In the genomic region with DNA sequence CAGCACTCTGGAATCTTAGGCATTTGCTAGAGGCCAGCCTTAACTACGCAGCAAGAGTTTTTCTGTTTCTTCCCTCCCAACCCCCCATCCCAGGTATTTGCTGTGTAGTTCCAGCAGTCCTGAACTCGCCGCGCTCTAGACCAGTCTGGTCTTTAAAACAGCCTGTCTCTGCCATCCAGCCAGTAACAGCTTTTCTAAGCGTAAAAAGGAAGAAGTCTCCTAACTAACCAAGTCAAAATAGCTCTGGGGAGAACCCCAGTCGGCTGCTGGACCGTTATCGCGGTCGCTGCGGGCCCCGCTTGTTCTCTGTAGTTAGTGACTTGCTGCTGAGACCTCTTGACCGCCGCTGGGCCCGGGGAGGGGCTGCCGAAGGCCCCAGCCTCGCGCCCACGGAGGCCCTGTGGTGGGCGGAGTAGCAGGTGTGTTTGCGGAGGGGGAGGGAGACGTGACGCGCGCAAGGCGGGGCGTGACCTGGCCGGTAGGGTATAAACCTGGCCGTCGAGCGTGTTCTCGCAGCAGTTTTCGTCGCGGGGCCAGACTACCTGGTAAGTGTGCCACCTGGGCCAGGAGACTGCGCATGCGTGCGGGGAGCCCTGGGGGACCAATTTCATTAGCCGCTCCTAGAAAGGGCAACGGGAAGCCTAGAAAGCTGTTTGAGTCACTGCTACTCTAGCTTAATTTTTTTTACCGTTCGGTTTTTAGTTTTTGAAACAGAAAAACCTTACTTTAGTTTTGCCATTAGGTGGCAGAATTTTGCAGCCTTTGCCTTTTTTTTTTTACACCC, we compare ENCODE assay signal across 8 mouse cellular contexts. TPM values are rescaled to one million over a fixed set of nuclear protein-coding genes. Genes with fewer than 3 reads are reported as not detected.
A peak's percentile ranks its signal among the peaks of the same experiment; 100 is the strongest.
DNase-seq lines count a peak whose midpoint lies in the region; ATAC-seq and TF ChIP-seq lines count a peak whose summit lies in the region.

No protein-coding gene starts in this region.

- peak overlapping the region; percentile 82 for H3K9ac ChIP-seq in hindbrain, embryonic 13.5 days

- in situ Hi-C loops in Patski (cut with MboI; ENCODE audit: low pct_unique_long_range_greater_than_20kb): no loop called here

- H3K9me3 ChIP-seq in hindbrain, embryonic 13.5 days: no peaks in the 10 kb centered on the region

- peaks cover 93% of the 10 kb centered on the region for H3K79me2 ChIP-seq in macrophage (ENCODE audit: inconsistent target)

- POLR2A ChIA-PET in Patski (lab: Charles Lee): interaction anchor here (0.7 kb wide), 1 partner anchor 29 kb away, joined by 3 read pairs; no protein-coding TSS in a partner anchor

- 1% methylated on average over 41 of the region's 42 CpGs for WGBS in hindbrain, embryonic 13.5 days
- 4% methylated on average over 38 of the region's 42 CpGs for WGBS in macrophage (ENCODE audit: missing documents)

- no peaks in the 10 kb centered on the region for H3K36me3 ChIP-seq in hindbrain, embryonic 13.5 days
- no peaks in the 10 kb centered on the region for H3K36me3 ChIP-seq in macrophage (ENCODE audit: inconsistent target)

- peak overlapping the region; percentile 52 for H3K4me3 ChIP-seq in hindbrain, embryonic 13.5 days
- peak overlapping the region; percentile 75 for H3K4me3 ChIP-seq in macrophage (ENCODE audit: inconsistent target)

- DNase-seq in Patski (ENCODE audit: low read depth, low spot score): peak; percentile 38
- peak; percentile 91 to 94 for DNase-seq in cerebellum, postnatal 10 days
- DNase-seq in frontal cortex, postnatal 14 days (ENCODE audit: low spot score in 2 of 2): peak; percentile 19 to 20
- DNase-seq in left cerebral cortex, adult 11 months (ENCODE audit: low spot score): peak; percentile 14
- peak; percentile 41 for DNase-seq in retina, postnatal 7 days (ENCODE audit: low read depth, low spot score)
- peak; percentile 38 for DNase-seq in urinary bladder, postnatal 10 days (ENCODE audit: low spot score)

- CTCF ChIA-PET in Patski (lab: Charles Lee): interaction anchor here (0.6 to 2.2 kb wide), 6 partner anchors 14 to 421 kb away, joined by 3 to 9 read pairs (median 4); no protein-coding TSS in a partner anchor

- peaks cover 39% of the 10 kb centered on the region for H3K4me1 ChIP-seq in hindbrain, embryonic 13.5 days (replicated peaks)

- no peaks in the 10 kb centered on the region for H3K27me3 ChIP-seq in Patski
- no peaks in the 10 kb centered on the region for H3K27me3 ChIP-seq in hindbrain, embryonic 13.5 days

- peak; percentile 84 for ATAC-seq in Patski
- ATAC-seq in hindbrain, embryonic 13.5 days (ENCODE audit: low FRiP score): 0 out of 2 replicates have a peak, but pooled peaks have one; percentile 43

- H3K4me2 ChIP-seq in hindbrain, embryonic 13.5 days: peak overlapping the region; percentile 98

- peak overlapping the region; percentile 44; the same call in 1 of the 2 replicates for H3K27ac ChIP-seq in hindbrain, embryonic 13.5 days
- peak overlapping the region; percentile 99 for H3K27ac ChIP-seq in macrophage

- no peak for TF ChIP-seq CTCF in Patski (IDR thresholded peaks at IDR 0.05)

RNA-seq across cellular contexts. Expression of a gene that starts 5.8 kb away (rescaled TPM):
- polyA plus RNA-seq in Patski (2021) (65.0 TPM), macrophage (2018) (137 to 536 TPM (median 493 TPM) in 3 replicates)
- 93.0 and 93.5 TPM in 2 replicates for polyA plus RNA-seq in hindbrain, embryonic 13.5 days (2015; fragmentation: Nextera tagmentation; extraction: Ambion mirVana)
- total RNA-seq in macrophage (2018; cell fraction: chromatin; rRNA removed): 100 to 1,000 TPM in 19 of 26 experiments, 10 to 100 TPM in 7; 23.1 to 410 (median 178) TPM
- 100 to 1,000 TPM; 226 to 709 (median 397) TPM for total RNA-seq in macrophage (2018; cell fraction: cytosol; rRNA removed)
- 100 to 1,000 TPM in 24 of 26 experiments, 10 to 100 TPM in 2; 66.8 to 415 (median 233) TPM for total RNA-seq in macrophage (2018; cell fraction: nucleus; rRNA removed)

RNA-seq across cellular contexts. Expression of a gene that starts 23.6 kb away (rescaled TPM):
- polyA plus RNA-seq in Patski (2021) (not detected), macrophage (2018) (not detected in 3 replicates)
- not detected in 2 replicates for polyA plus RNA-seq in hindbrain, embryonic 13.5 days (2015; fragmentation: Nextera tagmentation; extraction: Ambion mirVana)
- not detected for total RNA-seq in macrophage (2018; cell fraction: chromatin; rRNA removed)
- not detected for total RNA-seq in macrophage (2018; cell fraction: cytosol; rRNA removed)
- total RNA-seq in macrophage (2018; cell fraction: nucleus; rRNA removed): not detected

RNA-seq across cellular contexts. Expression of a gene that starts 36.2 kb away (rescaled TPM):
- polyA plus RNA-seq in Patski (2021): 151 TPM
- polyA plus RNA-seq in hindbrain, embryonic 13.5 days (2015; fragmentation: Nextera tagmentation; extraction: Ambion mirVana): 218 and 235 TPM in 2 replicates
- total RNA-seq in macrophage (2018; cell fraction: chromatin; rRNA removed): 10 to 100 TPM; 25.2 to 91.4 (median 58.2) TPM
- total RNA-seq in macrophage (2018; cell fraction: cytosol; rRNA removed): 100 to 1,000 TPM in 17 of 26 experiments, 10 to 100 TPM in 9; 84.3 to 170 (median 113) TPM
- 10 to 100 TPM; 26.8 to 84.5 (median 55.8) TPM for total RNA-seq in macrophage (2018; cell fraction: nucleus; rRNA removed)
- polyA plus RNA-seq in macrophage (2018): 85.3 to 157 TPM (median 86.3 TPM) in 3 replicates

RNA-seq across cellular contexts. Expression of a gene that starts 36.3 kb away (rescaled TPM):
- polyA plus RNA-seq in Patski (2021) (27.8 TPM), macrophage (2018) (20.5 to 23.9 TPM (median 21.0 TPM) in 3 replicates)
- 36.7 and 38.6 TPM in 2 replicates for polyA plus RNA-seq in hindbrain, embryonic 13.5 days (2015; fragmentation: Nextera tagmentation; extraction: Ambion mirVana)
- total RNA-seq in macrophage (2018; cell fraction: chromatin; rRNA removed): 100 to 1,000 TPM in 25 of 26 experiments, 10 to 100 TPM in 1; 82.9 to 258 (median 164) TPM
- total RNA-seq in macrophage (2018; cell fraction: cytosol; rRNA removed): 10 to 100 TPM; 19.7 to 36.8 (median 28.8) TPM
- total RNA-seq in macrophage (2018; cell fraction: nucleus; rRNA removed): 100 to 1,000 TPM in 5 of 26 experiments, 10 to 100 TPM in 21; 42.4 to 136 (median 72.3) TPM

Comparison
In these comparisons a context has a peak if more than half of its experiments do, and no peak if none do; other contexts are left out.
1. Peak in every context shown above with its lines: DNase-seq, ATAC-seq, H3K4me3 ChIP-seq and H3K27ac ChIP-seq.
2. DNase-seq: peak in every context shown above with its lines; median percentile 92 in cerebellum, postnatal 10 days; 41 in retina, postnatal 7 days; 38 in Patski; 38 in urinary bladder, postnatal 10 days; 20 in frontal cortex, postnatal 14 days; 14 in left cerebral cortex, adult 11 months.